Mouse (Mus musculus) cerebellum, adult 2 months (tissue): Measurements from ENCODE around the gene Fem1b. TPM values are rescaled to one million over a fixed set of nuclear protein-coding genes. Genes with fewer than 3 reads are reported as not detected.
A peak's percentile ranks its signal among the peaks of the same experiment; 100 is the strongest.

Experiments used
- DNase-seq, 2 experiments: peaks; one replicate each; pipeline ENCODE4 v3.0.0; 2021
- H3K27ac ChIP-seq: fragments of 200-500 bp; 2 replicates; pipeline ENCODE4 v1.5.1; 2012; ENCODE audit warnings: low read length, control low read depth, inconsistent platforms; ENCODE audit not compliant: insufficient read depth
- H3K27me3 ChIP-seq: fragments of 200-500 bp; 2 replicates; pipeline ENCODE4 v1.6.1; 2012; ENCODE audit warnings: inconsistent platforms, mild to moderate bottlenecking, low read length, moderate library complexity; ENCODE audit not compliant: control insufficient read depth, insufficient read depth
- H3K4me1 ChIP-seq: fragments of 200-500 bp; 2 replicates; pipeline ENCODE4 v1.6.1; 2011; ENCODE audit warnings: low read length; ENCODE audit not compliant: control insufficient read depth, insufficient read depth
- H3K4me3 ChIP-seq: fragments of 200-500 bp; replicated peaks from 2 replicates; pipeline ENCODE3; 2011; ENCODE audit warnings: mild to moderate bottlenecking, low read depth, low read length, control low read depth; ENCODE audit not compliant: insufficient read depth
- CTCF ChIP-seq: fragments of 200-500 bp; IDR thresholded peaks from 2 replicates; pipeline ENCODE4 v1.5.1; 2011; ENCODE audit warnings: low read depth, mild to moderate bottlenecking, control low read depth, low read length, moderate library complexity, borderline replicate concordance; ENCODE audit not compliant: insufficient read depth
- POLR2A ChIP-seq: fragments of 200-500 bp; IDR thresholded peaks from 2 replicates; pipeline ENCODE4 v1.6.1; 2011; ENCODE audit warnings: low read length, control low read depth, borderline replicate concordance; ENCODE audit not compliant: insufficient read depth
- WGBS: fragments of 180-500 bp; shearing (Covaris S2); methylation state at CpG from one replicate; pipeline ENCODE4 v1.1.7; 2018; 5-methylcytosine and 5-hydroxymethylcytosine counted together
- polyA plus RNA-seq: library from polyadenylated mRNA; depleted of rRNA; stranded (reverse); fragments of >200 nt; gene quantifications from 2 replicates; pipeline ENCODE4 v1.2.3, GENCODE M21; 2012

Fem1b gene
- polyA plus RNA-seq, 1 experiment: 42.0 TPM

- no peaks in the 10 kb centered on the region for H3K4me1 ChIP-seq
- TF ChIP-seq CTCF (no peak), POLR2A (no peak)
- no peak overlapping the region for H3K4me3 ChIP-seq
- 84% methylated on average over 3 of the region's 3 CpGs for WGBS
- no peak overlapping the region for H3K27ac ChIP-seq
- no peak for DNase-seq
- H3K27me3 ChIP-seq: no peaks in the 10 kb centered on the region
Observed at GRCm38 (mm10) chr9:62848641-62849040, 36.9 kb upstream of the Fem1b start.

- Histone ChIP-seq H3K4me3 (no peak overlapping the region), H3K4me1 (no peaks in the 10 kb centered on the region), H3K27ac (no peak overlapping the region), H3K27me3 (no peaks in the 10 kb centered on the region)
- peak; percentile 97 for TF ChIP-seq CTCF
- no peak for TF ChIP-seq POLR2A
- DNase-seq: peak; percentile 76 to 89
- 2% methylated on average over 3 of the region's 3 CpGs for WGBS
Observed at GRCm38 (mm10) chr9:62847694-62848093, 36.0 kb upstream of the Fem1b start.

- 91% methylated on average over 5 of the region's 5 CpGs for WGBS
- Histone ChIP-seq H3K27ac (no peak overlapping the region), H3K27me3 (no peaks in the 10 kb centered on the region), H3K4me3 (no peak overlapping the region), H3K4me1 (peaks cover 7% of the 10 kb centered on the region)
- TF ChIP-seq CTCF (no peak), POLR2A (no peak)
- no peak for DNase-seq
Observed at GRCm38 (mm10) chr9:62844461-62844860, 32.7 kb upstream of the Fem1b start.

- DNase-seq: no peak
- TF ChIP-seq CTCF (no peak), POLR2A (no peak)
- H3K27ac ChIP-seq: no peak overlapping the region
- no peak overlapping the region for H3K4me3 ChIP-seq
- H3K4me1 ChIP-seq: peaks cover 10% of the 10 kb centered on the region
- WGBS: 90% methylated on average over 10 of the region's 10 CpGs
- H3K27me3 ChIP-seq: no peaks in the 10 kb centered on the region
Observed at GRCm38 (mm10) chr9:62843356-62844024, 31.8 kb upstream of the Fem1b start.

GRCm38 (mm10) chr9:62839172-62839770, 27.5 kb upstream of the Fem1b start:
- peaks cover 10% of the 10 kb centered on the region for H3K4me1 ChIP-seq
- H3K27ac ChIP-seq: peak overlapping the region; percentile 75
- H3K27me3 ChIP-seq: no peaks in the 10 kb centered on the region
- WGBS: 7% methylated on average over 14 of the region's 14 CpGs
- peak in 1 of 2 experiments; percentile 56 for DNase-seq
- TF ChIP-seq POLR2A (no peak), CTCF (no peak)
- H3K4me3 ChIP-seq: peak overlapping the region; percentile 92

GRCm38 (mm10) chr9:62838506-62839171, 26.9 kb upstream of the Fem1b start, which contains the start of gene Cln6:
TSS of gene Cln6 (plus strand) at chr9:62838785.
- H3K27me3 ChIP-seq: no peaks in the 10 kb centered on the region
- H3K27ac ChIP-seq: peak within 1 kb of the TSS; percentile 75
- TF ChIP-seq POLR2A: peak; percentile 25; the same call in 1 of the 2 replicates
- TF ChIP-seq CTCF: no peak
- H3K4me1 ChIP-seq: peaks cover 10% of the 10 kb centered on the region
- peak within 1 kb of the TSS; percentile 92 for H3K4me3 ChIP-seq
- WGBS: 2% methylated on average over 38 of the region's 48 CpGs
- DNase-seq: peak; percentile 81 to 84

GRCm38 (mm10) chr9:62838146-62838505, 26.4 kb upstream of the Fem1b start:
- DNase-seq: no peak
- H3K4me1 ChIP-seq: peaks cover 10% of the 10 kb centered on the region
- H3K27ac ChIP-seq: no peak overlapping the region
- peak overlapping the region; percentile 92 for H3K4me3 ChIP-seq
- WGBS: 15% methylated on average over 8 of the region's 8 CpGs
- H3K27me3 ChIP-seq: no peaks in the 10 kb centered on the region
- TF ChIP-seq CTCF (no peak), POLR2A (no peak)
